Mouse (Mus musculus) spleen, embryonic (tissue): Measurements from ENCODE around the gene Clhc1.

Source experiments
- CTCF ChIA-PET: fragments of 350-600 bp; sonication (Branson Sonifier 250); formaldehyde crosslinking; loops from one replicate; lab custom pipeline; 2022; lab: Charles Lee

Gene Clhc1

GRCm38 (mm10) chr11:29560990-29561389 lies 13.2 kb downstream of the Clhc1 start:
- CTCF ChIA-PET: interaction anchor here (1.2 kb wide), 1 partner anchor 17 kb away, joined by 3 read pairs; no protein-coding TSS in a partner anchor

- CTCF ChIA-PET: no interaction called here
Observed at GRCm38 (mm10) chr11:29563406-29563805, 15.7 kb downstream of the Clhc1 start.

- CTCF ChIA-PET: no interaction called here
Observed at GRCm38 (mm10) chr11:29571536-29571935, 23.8 kb downstream of the Clhc1 start.

GRCm38 (mm10) chr11:29572656-29573055 lies 24.9 kb downstream of the Clhc1 start:
- CTCF ChIA-PET: no interaction called here

- CTCF ChIA-PET: no interaction called here
Observed at GRCm38 (mm10) chr11:29579610-29580009, 31.9 kb downstream of the Clhc1 start.

- CTCF ChIA-PET: no interaction called here
Observed at GRCm38 (mm10) chr11:29595217-29595616, 47.5 kb downstream of the Clhc1 start.

- CTCF ChIA-PET: no interaction called here
Observed at GRCm38 (mm10) chr11:29597159-29597558, 49.4 kb downstream of the Clhc1 start.

GRCm38 (mm10) chr11:29599000-29599399 lies 51.2 kb downstream of the Clhc1 start:
- CTCF ChIA-PET: interaction anchor here (0.6 to 0.7 kb wide), 2 partner anchors 61 to 338 kb away, joined by 5 to 6 read pairs; no protein-coding TSS in a partner anchor

- CTCF ChIA-PET: interaction anchor here (0.7 kb wide), 1 partner anchor 212 kb away, joined by 10 read pairs; no protein-coding TSS in a partner anchor
Observed at GRCm38 (mm10) chr11:29603581-29603980, 55.8 kb downstream of the Clhc1 start.

- CTCF ChIA-PET: no interaction called here
Observed at GRCm38 (mm10) chr11:29607465-29607990, 59.8 kb downstream of the Clhc1 start.

GRCm38 (mm10) chr11:29609756-29610468 lies 62.2 kb downstream of the Clhc1 start:
- CTCF ChIA-PET: no interaction called here

GRCm38 (mm10) chr11:29612007-29612406 lies 64.3 kb downstream of the Clhc1 start:
- CTCF ChIA-PET: no interaction called here

- CTCF ChIA-PET: no interaction called here
Observed at GRCm38 (mm10) chr11:29613185-29613735, 65.5 kb downstream of the Clhc1 start.

GRCm38 (mm10) chr11:29614217-29614924 lies 66.6 kb downstream of the Clhc1 start:
- CTCF ChIA-PET: no interaction called here

- CTCF ChIA-PET: no interaction called here
Observed at GRCm38 (mm10) chr11:29622030-29622790, 74.5 kb downstream of the Clhc1 start.

- CTCF ChIA-PET: no interaction called here
Observed at GRCm38 (mm10) chr11:29623327-29623726, 75.6 kb downstream of the Clhc1 start.

GRCm38 (mm10) chr11:29626541-29626940 lies 78.8 kb downstream of the Clhc1 start:
- CTCF ChIA-PET: no interaction called here

- CTCF ChIA-PET: no interaction called here
Observed at GRCm38 (mm10) chr11:29627706-29628105, 80.0 kb downstream of the Clhc1 start.
